Mouse (Mus musculus) central nervous system, embryonic 11.5 days (tissue): ENCODE data around the gene Vmn1r151. TPM values are rescaled to one million over a fixed set of nuclear protein-coding genes. Genes with fewer than 3 reads are reported as not detected.

Experiments
- polyA plus RNA-seq: library from polyadenylated mRNA; depleted of rRNA; stranded (reverse); fragments of >200 nt; gene quantifications from 2 replicates; pipeline ENCODE4 v1.2.3, GENCODE M21; 2012; rRNA removed

The Vmn1r151 gene
- polyA plus RNA-seq = not detected in 2 replicates

GRCm38 (mm10) chr7:22499578-22499977 is at the start of gene Vmn1r151:
TSS of gene Vmn1r151 (minus strand) at chr7:22499678.

GRCm38 (mm10) chr7:22534787-22535186 is 35.3 kb upstream of the Vmn1r151 start, which contains the start of gene Gm8677:
TSS of gene Gm8677 (minus strand) at chr7:22534887.

GRCm38 (mm10) chr7:22522667-22523066 is 23.2 kb upstream of the Vmn1r151 start, which contains the start of gene Vmn1r152:
TSS of gene Vmn1r152 (plus strand) at chr7:22522967.

GRCm38 (mm10) chr7:22463975-22464374 is 35.5 kb downstream of the Vmn1r151 start, which contains the start of gene Gm10665:
TSS of gene Gm10665 (minus strand) at chr7:22464075.

Other genes starting within 250 kb of the Vmn1r151 start
- not detected in 2 replicates for gene Gm4187, start 170.0 kb downstream of the Vmn1r151 start, polyA plus RNA-seq
- not detected in 2 replicates for gene Gm8660, start 128.6 kb downstream of the Vmn1r151 start, polyA plus RNA-seq
- gene Vmn1r148, start 86.1 kb downstream of the Vmn1r151 start, polyA plus RNA-seq = not detected in 2 replicates
- gene Vmn1r149, start 61.4 kb downstream of the Vmn1r151 start, polyA plus RNA-seq = not detected in 2 replicates
- gene Gm10665, start 35.6 kb downstream of the Vmn1r151 start, polyA plus RNA-seq = not detected in 2 replicates
- gene Vmn1r152, start 23.3 kb upstream of the Vmn1r151 start, polyA plus RNA-seq = not detected in 2 replicates
- not detected in 2 replicates for gene Gm8677, start 35.2 kb upstream of the Vmn1r151 start, polyA plus RNA-seq
- gene Gm4201, start 65.7 kb upstream of the Vmn1r151 start, polyA plus RNA-seq = not detected in 2 replicates
- gene Gm4565, start 88.4 kb upstream of the Vmn1r151 start, polyA plus RNA-seq = not detected in 2 replicates
- gene Vmn1r155, start 158.3 kb upstream of the Vmn1r151 start, polyA plus RNA-seq = not detected in 2 replicates
- gene Gm8693, start 192.6 kb upstream of the Vmn1r151 start, polyA plus RNA-seq = not detected in 2 replicates
- gene Gm4567, start 220.0 kb upstream of the Vmn1r151 start, polyA plus RNA-seq = not detected in 2 replicates